Mouse (Mus musculus) small intestine, adult 2 months (tissue): ENCODE data around the gene Prlhr.

Experiments
- CTCF ChIP-seq: fragments of 200-500 bp; IDR thresholded peaks from 2 replicates; pipeline ENCODE4 v1.5.1; 2012; ENCODE audit warnings: low read depth, mild to moderate bottlenecking, control low read depth, inconsistent platforms, low read length, moderate library complexity, mixed read lengths; ENCODE audit not compliant: insufficient replicate concordance, insufficient read length; ENCODE audit errors: extremely low read depth
- POLR2A ChIP-seq: fragments of 200-500 bp; IDR thresholded peaks from 2 replicates; pipeline ENCODE4 v1.6.1; 2012; ENCODE audit warnings: low read depth, mild to moderate bottlenecking, control low read depth, inconsistent platforms, low read length, moderate library complexity

GRCm38 (mm10) chr19:60465726-60466125, 2.4 kb downstream of the Prlhr start:
- TF ChIP-seq CTCF (no peak), POLR2A (no peak)
